Mouse (Mus musculus): Measurements from ENCODE around the gene Suv39h1.

DNA sequence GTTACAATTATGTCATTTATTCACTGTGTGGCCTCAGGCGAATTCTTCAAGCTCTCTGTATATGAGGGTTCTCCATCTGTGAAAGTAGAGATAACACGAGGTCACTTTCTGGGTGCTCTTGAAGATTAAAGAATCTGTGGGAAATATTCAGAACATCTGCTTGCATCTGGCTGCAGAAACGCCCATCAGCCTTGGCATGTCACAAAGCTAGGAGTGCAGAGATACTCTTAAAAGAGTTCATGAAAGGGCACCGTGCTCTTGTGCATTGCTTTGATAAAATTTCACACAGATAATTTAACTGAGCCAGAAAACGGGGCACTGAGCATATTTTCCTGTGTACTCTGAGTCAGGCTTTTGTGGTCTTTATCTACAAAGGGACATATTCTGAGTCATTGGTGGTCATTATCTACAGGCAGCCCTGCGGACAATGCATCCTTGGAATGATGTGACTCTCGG, 27.7 kb upstream of the Suv39h1 start:
- TF ChIP-seq CTCF (IDR thresholded peaks at IDR 0.05; ENCODE audit: low read depth, low read length) (no peak), POLR2A (IDR thresholded peaks at IDR 0.05; ENCODE audit: extremely low read depth, insufficient read depth, low read length) (no peak)
